Mouse (Mus musculus) C2C12 (cell line): ENCODE results near the gene Hcrtr1. TPM values are rescaled to one million over a fixed set of nuclear protein-coding genes. Genes with fewer than 3 reads are reported as not detected.

Experiments used
- H3K27me3 ChIP-seq: one replicate; pipeline ENCODE4 v1.6.1; 2011; ENCODE audit not compliant: control insufficient read depth, insufficient read depth, insufficient read length
- H3K36me3 ChIP-seq: one replicate; pipeline ENCODE4 v1.6.1; 2011; ENCODE audit not compliant: control insufficient read depth, insufficient read depth
- H3K4me3 ChIP-seq: one replicate; pipeline ENCODE4 v1.5.1; 2011; ENCODE audit warnings: mild to moderate bottlenecking, control low read depth; ENCODE audit not compliant: poor library complexity, insufficient read depth, severe bottlenecking
- H3K79me2 ChIP-seq: one replicate; pipeline ENCODE4 v1.6.1; 2011; ENCODE audit not compliant: control insufficient read depth, insufficient read depth
- H3K79me3 ChIP-seq: one replicate; pipeline ENCODE4 v1.6.1; 2011; ENCODE audit warnings: low read depth, control low read depth
- H3ac ChIP-seq: one replicate; pipeline ENCODE3; 2011; ENCODE audit warnings: low read depth; ENCODE audit not compliant: control insufficient read depth, insufficient read length
- CEBPB ChIP-seq: IDR thresholded peaks from one replicate; pipeline ENCODE4 v1.6.1; 2011; ENCODE audit warnings: low read depth, mild to moderate bottlenecking, control low read depth, moderate library complexity
- CTCF ChIP-seq: IDR thresholded peaks from one replicate; pipeline ENCODE4 v1.5.1; 2011; ENCODE audit not compliant: control insufficient read depth, insufficient read depth, insufficient read length
- FOSL1 ChIP-seq: IDR thresholded peaks from one replicate; pipeline ENCODE4 v1.8.0; 2011; ENCODE audit warnings: mild to moderate bottlenecking, low read length; ENCODE audit not compliant: poor library complexity, insufficient read depth, severe bottlenecking
- MAX ChIP-seq: IDR thresholded peaks from one replicate; pipeline ENCODE4 v1.6.1; 2011; ENCODE audit warnings: mild to moderate bottlenecking, control low read depth
- MYOD1 ChIP-seq: IDR thresholded peaks from one replicate; pipeline ENCODE4 v1.6.1; 2011; ENCODE audit warnings: low read depth; ENCODE audit not compliant: control insufficient read depth, insufficient read length
- MYOG ChIP-seq: IDR thresholded peaks from one replicate; pipeline ENCODE4 v1.6.1; 2011; ENCODE audit not compliant: control insufficient read depth, insufficient read length; ENCODE audit errors: extremely low read depth
- USF1 ChIP-seq: IDR thresholded peaks from one replicate; pipeline ENCODE4 v1.6.1; 2011; ENCODE audit warnings: low read depth, mild to moderate bottlenecking, control low read depth, moderate library complexity
- polyA plus RNA-seq: library from polyadenylated mRNA; unstranded; fragments of >200 nt; fragmentation: generic; extraction: Trizol; gene quantifications from one replicate; pipeline ENCODE4 v1.2.1, GENCODE M21; 2012; ENCODE audit warnings: missing spikeins

Gene Hcrtr1
- polyA plus RNA-seq, 1 experiment = not detected

DNA sequence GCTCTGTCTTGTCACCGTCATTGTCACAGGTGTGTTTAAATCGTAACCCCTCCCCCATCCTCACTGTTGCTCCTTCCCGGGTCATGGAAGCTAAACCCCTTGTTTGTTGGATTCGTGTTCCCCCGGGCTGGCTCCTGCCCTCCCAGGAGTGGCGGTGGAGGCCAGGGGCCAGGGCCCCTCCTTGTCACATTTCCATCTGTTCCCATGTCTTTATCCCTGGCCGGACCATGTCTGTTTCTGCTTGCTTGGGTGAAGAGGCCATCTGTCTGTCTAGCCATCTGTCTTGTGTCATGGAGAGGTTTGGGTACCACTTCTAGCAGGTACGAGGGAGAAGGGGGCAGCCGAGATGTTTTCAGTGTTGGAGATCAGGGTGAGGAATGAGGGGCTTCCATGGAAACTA, 56.9 kb downstream of the Hcrtr1 start:
- Histone ChIP-seq H3ac (no peak overlapping the region), H3K27me3 (no peaks in the 10 kb centered on the region), H3K36me3 (no peaks in the 10 kb centered on the region), H3K4me3 (no peak overlapping the region), H3K79me3 (no peaks in the 10 kb centered on the region), H3K79me2 (no peaks in the 10 kb centered on the region)
- TF ChIP-seq CEBPB (no peak), CTCF (no peak), MAX (no peak), FOSL1 (no peak), MYOG (no peak), MYOD1 (no peak), USF1 (no peak)

DNA sequence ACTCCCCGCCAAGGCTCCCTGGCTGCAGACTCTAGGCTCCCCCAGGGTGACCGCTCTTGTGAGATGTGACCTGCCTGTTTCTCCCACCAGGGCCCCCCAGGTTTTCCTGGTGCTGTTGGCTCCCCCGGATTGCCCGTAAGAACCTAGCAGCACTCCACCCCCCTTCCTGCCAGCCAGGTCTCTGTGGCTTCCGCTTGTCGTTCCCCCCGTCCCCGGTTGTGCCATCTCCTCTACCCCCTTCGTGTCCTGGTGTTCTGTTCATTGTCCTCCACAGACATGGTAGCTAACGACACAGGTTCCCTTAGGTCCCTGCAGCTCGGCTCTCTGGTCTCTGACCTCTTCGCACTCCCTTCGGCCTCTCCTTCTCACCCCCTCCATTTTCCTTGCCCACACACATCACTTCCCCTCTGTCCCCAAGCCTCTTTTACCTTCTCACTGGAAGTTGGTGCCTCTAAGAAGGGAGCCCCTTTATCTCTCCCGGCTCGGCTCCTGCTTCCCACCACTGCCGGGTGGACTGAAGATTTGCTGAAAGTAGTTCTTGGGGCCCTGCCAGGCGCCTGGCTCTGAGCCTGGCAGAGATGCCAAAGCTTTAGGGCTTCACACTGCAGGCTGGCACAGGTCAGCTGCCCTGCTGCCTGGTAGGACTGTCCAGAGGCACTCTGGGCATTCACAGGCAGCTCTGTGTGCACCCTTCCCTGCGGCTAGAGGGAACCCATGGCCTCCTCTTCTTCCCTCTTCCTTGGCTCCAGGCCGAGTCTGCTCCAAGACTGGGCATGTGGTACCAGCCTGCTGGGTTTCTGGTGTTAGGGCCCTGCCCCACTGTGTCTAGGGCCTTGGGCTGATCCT, 57.6 kb downstream of the Hcrtr1 start:
- Histone ChIP-seq H3ac (no peak overlapping the region), H3K79me2 (no peaks in the 10 kb centered on the region), H3K4me3 (no peak overlapping the region), H3K79me3 (no peaks in the 10 kb centered on the region), H3K27me3 (no peaks in the 10 kb centered on the region), H3K36me3 (no peaks in the 10 kb centered on the region)
- no peak for TF ChIP-seq MYOD1
- TF ChIP-seq CEBPB = no peak
- no peak for TF ChIP-seq CTCF
- no peak for TF ChIP-seq MAX
- TF ChIP-seq FOSL1 = no peak
- no peak for TF ChIP-seq MYOG
- TF ChIP-seq USF1 = no peak

Other genes with a start within 250 kb of the Hcrtr1 start
- 0.02 TPM for gene Spocd1, start 210.1 kb downstream of the Hcrtr1 start, polyA plus RNA-seq
- gene Adgrb2, start 154.5 kb downstream of the Hcrtr1 start, polyA plus RNA-seq = 0.06 TPM
- 7.5 TPM for gene Col16a1, start 91.5 kb downstream of the Hcrtr1 start, polyA plus RNA-seq
- gene Pef1, start 36.8 kb downstream of the Hcrtr1 start, polyA plus RNA-seq = 49.7 TPM
- gene Tinagl1, start 35.8 kb upstream of the Hcrtr1 start, polyA plus RNA-seq = 64.1 TPM
- gene Gm853, start 83.0 kb upstream of the Hcrtr1 start, polyA plus RNA-seq = not detected
- gene Serinc2, start 139.8 kb upstream of the Hcrtr1 start, polyA plus RNA-seq = 37.7 TPM
- gene Fabp3, start 169.2 kb upstream of the Hcrtr1 start, polyA plus RNA-seq = 14.5 TPM
- gene Gm10570, start 169.3 kb upstream of the Hcrtr1 start, polyA plus RNA-seq = not detected
- gene Zcchc17, start 220.6 kb upstream of the Hcrtr1 start, polyA plus RNA-seq = 34.5 TPM
- gene Snrnp40, start 220.8 kb upstream of the Hcrtr1 start, polyA plus RNA-seq = 90.6 TPM